Mouse (Mus musculus) forebrain, embryonic 16.5 days (tissue): ENCODE data around the gene Arntl. TPM values are rescaled to one million over a fixed set of nuclear protein-coding genes. Genes with fewer than 3 reads are reported as not detected.

Experiments
- ATAC-seq: fragments of 200-750 bp; cut with Nextera tagmentation; 2 replicates; pipeline ENCODE4 v1.8.0; 2017; ENCODE audit warnings: mild to moderate bottlenecking, moderate library complexity
- H3K27ac ChIP-seq: fragments of 300-500 bp; sonication (generic); 2 replicates; pipeline ENCODE4 v1.5.1; 2014; ENCODE audit warnings: low read length, control low read depth
- H3K27me3 ChIP-seq: fragments of 300-500 bp; sonication (generic); replicated peaks from 2 replicates; pipeline ENCODE4 v1.6.1; 2014; ENCODE audit warnings: low read length; ENCODE audit not compliant: control insufficient read depth, insufficient read depth
- H3K36me3 ChIP-seq: fragments of 300-500 bp; sonication (generic); 2 replicates; pipeline ENCODE4 v1.6.1; 2014; ENCODE audit not compliant: control insufficient read depth, insufficient read depth
- H3K4me1 ChIP-seq: fragments of 300-500 bp; sonication (generic); replicated peaks from 2 replicates; pipeline ENCODE4 v1.6.1; 2014; ENCODE audit warnings: low read length; ENCODE audit not compliant: control insufficient read depth, insufficient read depth
- H3K4me2 ChIP-seq: fragments of 300-500 bp; sonication (generic); 2 replicates; pipeline ENCODE4 v1.6.1; 2014; ENCODE audit warnings: mild to moderate bottlenecking, low read length, control low read depth
- H3K4me3 ChIP-seq: fragments of 300-500 bp; sonication (generic); replicated peaks from 2 replicates; pipeline ENCODE4 v1.5.1; 2014; ENCODE audit warnings: mild to moderate bottlenecking, low read length, control low read depth
- H3K9ac ChIP-seq: fragments of 300-500 bp; sonication (generic); replicated peaks from 2 replicates; pipeline ENCODE4 v1.6.1; 2014; ENCODE audit warnings: low read depth, low read length, control low read depth
- H3K9me3 ChIP-seq: fragments of 300-500 bp; sonication (generic); 2 replicates; pipeline ENCODE4 v1.6.1; 2016; ENCODE audit warnings: low read length; ENCODE audit not compliant: control insufficient read depth
- WGBS: fragments of 180-500 bp; shearing (Covaris S2); extraction: QIAGEN DNeasy Blood & Tissue Kit; methylation state at CpG from one replicate; pipeline ENCODE4 v1.1.7; 2014; 5-methylcytosine and 5-hydroxymethylcytosine counted together
- polyA plus RNA-seq: library from polyadenylated mRNA; unstranded; fragments of >200 nt; fragmentation: Nextera tagmentation; extraction: Ambion mirVana; gene quantifications from 2 replicates; pipeline ENCODE4 v1.2.1, GENCODE M21; 2015

Gene Arntl
- polyA plus RNA-seq, 1 experiment from 2014 or later: 15.6 TPM

- no peak overlapping the region for H3K4me3 ChIP-seq
- H3K4me1 ChIP-seq: peaks cover 27% of the 10 kb centered on the region
- H3K4me2 ChIP-seq: no peak overlapping the region
- WGBS: 32% methylated on average over 6 of the region's 6 CpGs
- H3K9me3 ChIP-seq: no peaks in the 10 kb centered on the region
- no peak overlapping the region for H3K9ac ChIP-seq
- no peaks in the 10 kb centered on the region for H3K27me3 ChIP-seq
- H3K27ac ChIP-seq: no peak overlapping the region
- no peaks in the 10 kb centered on the region for H3K36me3 ChIP-seq
- no peak for ATAC-seq
These were observed 35.4 kb downstream of the Arntl start for GRCm38 (mm10) chr7:113242688-113243087.

- Histone ChIP-seq H3K36me3 (no peaks in the 10 kb centered on the region), H3K4me3 (no peak overlapping the region), H3K4me2 (no peak overlapping the region), H3K27me3 (no peaks in the 10 kb centered on the region), H3K9ac (no peak overlapping the region), H3K9me3 (no peaks in the 10 kb centered on the region), H3K4me1 (peaks cover 46% of the 10 kb centered on the region), H3K27ac (no peak overlapping the region)
- WGBS: 64% methylated on average over 5 of the region's 5 CpGs
- no peak for ATAC-seq
These were observed 37.9 kb downstream of the Arntl start for GRCm38 (mm10) chr7:113245144-113245543.

GRCm38 (mm10) chr7:113246512-113246911, 39.2 kb downstream of the Arntl start:
- no peaks in the 10 kb centered on the region for H3K9me3 ChIP-seq
- 83% methylated on average over 4 of the region's 4 CpGs for WGBS
- H3K4me2 ChIP-seq: no peak overlapping the region
- H3K36me3 ChIP-seq: no peaks in the 10 kb centered on the region
- peaks cover 51% of the 10 kb centered on the region for H3K4me1 ChIP-seq
- H3K27ac ChIP-seq: no peak overlapping the region
- H3K27me3 ChIP-seq: no peaks in the 10 kb centered on the region
- ATAC-seq: no peak
- H3K4me3 ChIP-seq: no peak overlapping the region
- H3K9ac ChIP-seq: no peak overlapping the region

GRCm38 (mm10) chr7:113247167-113247566, 39.9 kb downstream of the Arntl start:
- Histone ChIP-seq H3K9me3 (no peaks in the 10 kb centered on the region), H3K4me3 (no peak overlapping the region), H3K4me2 (no peak overlapping the region), H3K9ac (no peak overlapping the region), H3K27ac (no peak overlapping the region), H3K36me3 (no peaks in the 10 kb centered on the region), H3K4me1 (peaks cover 52% of the 10 kb centered on the region), H3K27me3 (no peaks in the 10 kb centered on the region)
- no peak for ATAC-seq
- WGBS: 75% methylated on average over 5 of the region's 5 CpGs

GRCm38 (mm10) chr7:113249134-113249825, 42.0 kb downstream of the Arntl start:
- WGBS: 17% methylated on average over 16 of the region's 16 CpGs
- Histone ChIP-seq H3K9ac (0 out of 2 replicates have a peak overlapping the region, but pooled peaks have one; percentile 8), H3K4me1 (peaks cover 50% of the 10 kb centered on the region), H3K9me3 (no peaks in the 10 kb centered on the region), H3K4me2 (no peak overlapping the region), H3K36me3 (no peaks in the 10 kb centered on the region), H3K27ac (peak overlapping the region; percentile 87), H3K4me3 (no peak overlapping the region), H3K27me3 (no peaks in the 10 kb centered on the region)
- ATAC-seq: peak; percentile 73

GRCm38 (mm10) chr7:113250433-113250991, 43.2 kb downstream of the Arntl start:
- Histone ChIP-seq H3K9me3 (no peaks in the 10 kb centered on the region), H3K27ac (peak overlapping the region; percentile 87), H3K4me2 (no peak overlapping the region), H3K27me3 (no peaks in the 10 kb centered on the region), H3K4me1 (peaks cover 46% of the 10 kb centered on the region), H3K4me3 (no peak overlapping the region), H3K36me3 (no peaks in the 10 kb centered on the region), H3K9ac (no peak overlapping the region; the same call in 1 of the 2 replicates)
- 10% methylated on average over 3 of the region's 3 CpGs for WGBS
- peak; percentile 61 for ATAC-seq

GRCm38 (mm10) chr7:113251001-113251400, 43.7 kb downstream of the Arntl start:
- Histone ChIP-seq H3K9ac (no peak overlapping the region; the same call in 1 of the 2 replicates), H3K4me2 (no peak overlapping the region), H3K27ac (peak overlapping the region; percentile 87), H3K4me3 (no peak overlapping the region), H3K9me3 (no peaks in the 10 kb centered on the region), H3K4me1 (peaks cover 46% of the 10 kb centered on the region), H3K36me3 (no peaks in the 10 kb centered on the region), H3K27me3 (no peaks in the 10 kb centered on the region)
- WGBS: 29% methylated on average over 3 of the region's 3 CpGs
- peak; percentile 68 for ATAC-seq

- no peak for ATAC-seq
- no peak overlapping the region; the same call in 1 of the 2 replicates for H3K9ac ChIP-seq
- peak overlapping the region; percentile 87 for H3K27ac ChIP-seq
- no peaks in the 10 kb centered on the region for H3K27me3 ChIP-seq
- peaks cover 46% of the 10 kb centered on the region for H3K4me1 ChIP-seq
- no peaks in the 10 kb centered on the region for H3K36me3 ChIP-seq
- WGBS: 48% methylated on average over 6 of the region's 6 CpGs
- H3K4me3 ChIP-seq: no peak overlapping the region
- H3K9me3 ChIP-seq: no peaks in the 10 kb centered on the region
- H3K4me2 ChIP-seq: no peak overlapping the region
These were observed 44.3 kb downstream of the Arntl start for GRCm38 (mm10) chr7:113251554-113251953.

GRCm38 (mm10) chr7:113253777-113254405, 46.6 kb downstream of the Arntl start:
- H3K9me3 ChIP-seq: no peaks in the 10 kb centered on the region
- no peaks in the 10 kb centered on the region for H3K27me3 ChIP-seq
- 92% methylated on average over 7 of the region's 7 CpGs for WGBS
- no peak overlapping the region for H3K4me3 ChIP-seq
- H3K4me1 ChIP-seq: peaks cover 38% of the 10 kb centered on the region
- no peak for ATAC-seq
- no peaks in the 10 kb centered on the region for H3K36me3 ChIP-seq
- no peak overlapping the region for H3K4me2 ChIP-seq
- H3K27ac ChIP-seq: no peak overlapping the region
- no peak overlapping the region for H3K9ac ChIP-seq
